Mouse (Mus musculus) lung, embryonic 16.5 days (tissue): ENCODE results near the gene Gatad1. TPM values are rescaled to one million over a fixed set of nuclear protein-coding genes. Genes with fewer than 3 reads are reported as not detected.

Source experiments
- ATAC-seq: fragments of 200-750 bp; cut with Nextera tagmentation; 2 replicates; pipeline ENCODE4 v1.8.0; 2017; ENCODE audit warnings: low read depth, mild to moderate bottlenecking, moderate library complexity
- H3K27ac ChIP-seq: fragments of 300-500 bp; sonication (generic); 2 replicates; pipeline ENCODE4 v1.5.1; 2014; ENCODE audit warnings: mild to moderate bottlenecking, control low read depth, low read length
- H3K27me3 ChIP-seq: fragments of 300-500 bp; sonication (generic); 2 replicates; pipeline ENCODE4 v1.6.1; 2014; ENCODE audit warnings: low read depth, low read length, mixed read lengths; ENCODE audit not compliant: control insufficient read depth, insufficient read depth
- H3K36me3 ChIP-seq: fragments of 300-500 bp; sonication (generic); 2 replicates; pipeline ENCODE4 v1.6.1; 2014; ENCODE audit warnings: low read length; ENCODE audit not compliant: control insufficient read depth, insufficient read depth
- H3K4me1 ChIP-seq: fragments of 300-500 bp; sonication (generic); replicated peaks from 2 replicates; pipeline ENCODE4 v1.6.1; 2014; ENCODE audit warnings: low read length, mixed read lengths; ENCODE audit not compliant: control insufficient read depth, insufficient read depth
- H3K4me2 ChIP-seq: fragments of 300-500 bp; sonication (generic); 2 replicates; pipeline ENCODE4 v1.6.1; 2014; ENCODE audit warnings: low read depth, low read length, control low read depth
- H3K4me3 ChIP-seq: fragments of 300-500 bp; sonication (generic); 2 replicates; pipeline ENCODE4 v1.5.1; 2014; ENCODE audit warnings: mild to moderate bottlenecking, low read length, control low read depth
- H3K9ac ChIP-seq: fragments of 300-500 bp; sonication (generic); 2 replicates; pipeline ENCODE4 v1.6.1; 2014; ENCODE audit warnings: low read length, control low read depth
- H3K9me3 ChIP-seq: fragments of 300-500 bp; sonication (generic); 2 replicates; pipeline ENCODE4 v1.6.1; 2016; ENCODE audit warnings: low read length; ENCODE audit not compliant: control insufficient read depth
- WGBS: fragments of 180-500 bp; shearing (Covaris S2); extraction: QIAGEN DNeasy Blood & Tissue Kit; methylation state at CpG from one replicate; pipeline ENCODE4 v1.1.7; 2014; 5-methylcytosine and 5-hydroxymethylcytosine counted together
- polyA plus RNA-seq: library from polyadenylated mRNA; unstranded; fragments of >200 nt; fragmentation: Nextera tagmentation; extraction: Ambion mirVana; gene quantifications from 2 replicates; pipeline ENCODE4 v1.2.1, GENCODE M21; 2015

Gatad1 gene
- polyA plus RNA-seq, 1 experiment from 2014 or later: 65.7 TPM

DNA sequence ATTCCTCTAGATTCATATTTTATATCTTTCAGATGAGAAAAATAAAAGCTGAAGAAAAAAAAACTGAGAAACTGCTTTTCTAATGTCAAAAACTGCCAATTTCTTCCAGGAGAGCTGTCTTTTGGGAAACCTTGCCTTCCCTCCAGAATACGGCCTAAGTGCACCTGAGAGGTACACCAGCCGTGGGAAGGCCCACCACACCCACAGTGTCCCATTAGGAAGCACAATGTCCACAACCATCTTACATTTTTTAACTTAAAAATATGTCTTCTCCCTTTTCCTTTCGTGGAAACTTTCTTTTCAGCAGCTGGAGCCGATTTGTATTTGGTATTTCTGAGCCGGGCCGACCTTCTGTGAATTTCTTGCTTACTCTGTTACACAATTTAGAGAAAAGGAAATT is 10.4 kb downstream of the Gatad1 start:
- no peak overlapping the region for H3K27ac ChIP-seq
- H3K9me3 ChIP-seq: no peaks in the 10 kb centered on the region
- peak overlapping the region; percentile 72 for H3K4me2 ChIP-seq
- H3K4me3 ChIP-seq: peak overlapping the region; percentile 99
- 10% methylated on average over 6 of the region's 6 CpGs for WGBS
- peaks cover 18% of the 10 kb centered on the region for H3K36me3 ChIP-seq
- peak overlapping the region; percentile 70 for H3K9ac ChIP-seq
- ATAC-seq: no peak
- H3K27me3 ChIP-seq: no peaks in the 10 kb centered on the region
- peaks cover 7% of the 10 kb centered on the region for H3K4me1 ChIP-seq

DNA sequence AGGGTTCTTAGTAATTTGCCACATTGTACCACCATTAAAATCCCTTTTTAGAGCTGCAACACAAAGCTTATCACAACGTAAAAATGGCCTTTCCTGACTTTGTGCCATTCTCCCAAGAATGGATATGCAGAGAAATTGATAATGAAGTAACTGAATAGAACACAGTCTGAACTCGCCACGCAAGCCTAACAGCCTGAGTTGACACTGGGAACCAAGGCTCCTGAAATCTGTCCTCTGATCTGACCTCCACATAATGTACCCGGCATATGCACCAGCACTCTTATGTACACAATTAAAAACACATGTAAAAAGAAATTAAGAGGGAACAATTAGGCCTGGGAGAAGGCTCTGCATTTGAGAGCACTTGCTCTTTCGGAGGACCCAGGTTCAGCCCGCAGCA is 11.7 kb downstream of the Gatad1 start:
- Histone ChIP-seq H3K36me3 (peaks cover 26% of the 10 kb centered on the region), H3K4me1 (peaks cover 7% of the 10 kb centered on the region), H3K4me2 (no peak overlapping the region), H3K27ac (no peak overlapping the region), H3K9me3 (no peaks in the 10 kb centered on the region), H3K4me3 (no peak overlapping the region), H3K9ac (no peak overlapping the region; the same call in 1 of the 2 replicates), H3K27me3 (no peaks in the 10 kb centered on the region)
- ATAC-seq: no peak
- WGBS: 81% methylated on average over 6 of the region's 6 CpGs

DNA sequence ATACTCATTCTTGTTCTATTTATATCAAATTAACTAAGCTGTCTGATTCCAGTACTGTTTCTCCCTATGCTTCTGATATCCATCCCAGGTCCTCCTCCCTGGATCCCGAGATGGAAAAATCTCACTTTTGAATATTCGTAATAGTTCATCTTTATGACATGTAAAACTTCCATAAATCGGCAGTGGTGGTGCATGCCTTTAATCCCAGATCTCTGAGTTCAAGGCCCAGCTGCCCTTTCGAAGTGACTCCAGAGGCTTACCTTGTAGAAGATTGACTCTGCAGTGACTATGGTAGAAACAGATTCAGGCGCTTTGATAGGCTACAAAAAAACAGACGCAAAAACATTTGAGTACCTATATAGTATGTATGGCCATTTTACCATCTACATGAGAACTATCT is 12.4 kb downstream of the Gatad1 start:
- no peak overlapping the region for H3K27ac ChIP-seq
- H3K36me3 ChIP-seq: peaks cover 29% of the 10 kb centered on the region
- no peaks in the 10 kb centered on the region for H3K27me3 ChIP-seq
- no peak for ATAC-seq
- H3K4me3 ChIP-seq: no peak overlapping the region
- H3K4me2 ChIP-seq: no peak overlapping the region
- H3K9me3 ChIP-seq: no peaks in the 10 kb centered on the region
- WGBS: 90% methylated on average over 6 of the region's 6 CpGs
- H3K9ac ChIP-seq: no peak overlapping the region
- peaks cover 7% of the 10 kb centered on the region for H3K4me1 ChIP-seq

DNA sequence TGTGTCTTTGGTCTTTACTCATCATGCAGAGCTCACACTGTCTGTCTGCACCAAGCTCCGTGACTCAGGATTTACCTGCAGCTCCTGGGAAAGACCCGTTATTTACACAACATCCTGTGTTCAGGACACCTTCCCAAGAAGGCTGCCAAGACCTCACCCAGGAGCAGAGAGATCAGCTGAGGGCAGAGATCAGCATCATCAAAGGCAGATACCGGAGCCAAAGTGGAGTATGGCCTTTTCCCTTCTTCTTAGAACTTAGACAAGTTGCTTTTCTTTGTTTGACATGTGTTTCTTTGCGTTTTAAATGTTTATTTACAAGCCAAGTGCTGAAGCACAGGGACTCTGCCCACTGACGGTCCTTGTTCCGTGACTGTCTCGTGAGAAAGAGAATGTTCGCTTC is 21.7 kb downstream of the Gatad1 start:
- Histone ChIP-seq H3K9me3 (no peaks in the 10 kb centered on the region), H3K36me3 (peaks cover 18% of the 10 kb centered on the region), H3K27me3 (no peaks in the 10 kb centered on the region), H3K4me2 (no peak overlapping the region), H3K9ac (no peak overlapping the region), H3K4me1 (no peaks in the 10 kb centered on the region), H3K27ac (no peak overlapping the region), H3K4me3 (no peak overlapping the region)
- WGBS: 74% methylated on average over 8 of the region's 8 CpGs
- ATAC-seq: no peak

DNA sequence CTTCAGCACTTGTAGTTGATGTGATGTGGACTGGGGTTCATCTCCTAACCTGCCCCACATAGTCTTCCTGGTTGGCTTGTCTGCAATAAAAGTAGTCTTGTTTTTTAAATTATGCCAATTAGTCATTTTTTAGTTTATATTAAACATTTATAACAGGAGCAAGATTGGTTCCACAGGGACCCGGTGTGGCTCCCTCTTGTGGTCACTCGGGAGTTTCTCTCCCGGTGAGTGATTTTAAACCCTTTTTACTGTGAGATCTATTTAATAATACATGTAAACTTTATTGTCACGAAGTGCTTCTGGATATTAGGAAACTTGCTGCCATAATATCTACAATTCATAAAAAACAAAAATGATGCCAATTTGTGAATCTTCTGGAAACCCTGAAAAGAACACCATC is 23.0 kb downstream of the Gatad1 start:
- H3K4me3 ChIP-seq: no peak overlapping the region
- no peak overlapping the region for H3K27ac ChIP-seq
- ATAC-seq: no peak
- no peaks in the 10 kb centered on the region for H3K4me1 ChIP-seq
- WGBS: 65% methylated on average over 4 of the region's 4 CpGs
- no peaks in the 10 kb centered on the region for H3K27me3 ChIP-seq
- H3K9ac ChIP-seq: no peak overlapping the region
- H3K9me3 ChIP-seq: no peaks in the 10 kb centered on the region
- peaks cover 14% of the 10 kb centered on the region for H3K36me3 ChIP-seq
- no peak overlapping the region for H3K4me2 ChIP-seq

DNA sequence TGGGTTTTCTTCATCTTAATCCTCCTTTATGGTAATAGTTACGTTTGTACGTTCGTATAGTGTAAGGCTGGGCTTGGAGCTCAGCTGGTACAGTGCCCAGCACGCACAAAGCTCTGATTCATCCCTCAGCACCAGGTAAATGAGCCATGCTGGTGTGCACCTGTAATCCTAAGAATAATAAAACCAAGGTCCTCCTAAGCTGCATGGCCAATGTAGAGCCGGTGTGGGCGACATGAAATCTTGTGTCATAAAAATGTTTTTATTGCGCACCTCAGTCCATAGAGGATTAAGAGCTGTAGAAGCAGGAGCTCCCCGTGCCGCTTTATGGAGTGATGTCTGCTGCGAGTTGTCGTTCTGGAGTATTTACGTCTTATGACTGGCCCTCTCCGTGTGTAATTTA is 23.7 kb downstream of the Gatad1 start:
- no peaks in the 10 kb centered on the region for H3K4me1 ChIP-seq
- no peak overlapping the region for H3K9ac ChIP-seq
- no peaks in the 10 kb centered on the region for H3K27me3 ChIP-seq
- H3K4me2 ChIP-seq: no peak overlapping the region
- H3K9me3 ChIP-seq: no peaks in the 10 kb centered on the region
- WGBS: 93% methylated on average over 13 of the region's 13 CpGs
- H3K36me3 ChIP-seq: peaks cover 14% of the 10 kb centered on the region
- no peak for ATAC-seq
- no peak overlapping the region for H3K27ac ChIP-seq
- no peak overlapping the region for H3K4me3 ChIP-seq

DNA sequence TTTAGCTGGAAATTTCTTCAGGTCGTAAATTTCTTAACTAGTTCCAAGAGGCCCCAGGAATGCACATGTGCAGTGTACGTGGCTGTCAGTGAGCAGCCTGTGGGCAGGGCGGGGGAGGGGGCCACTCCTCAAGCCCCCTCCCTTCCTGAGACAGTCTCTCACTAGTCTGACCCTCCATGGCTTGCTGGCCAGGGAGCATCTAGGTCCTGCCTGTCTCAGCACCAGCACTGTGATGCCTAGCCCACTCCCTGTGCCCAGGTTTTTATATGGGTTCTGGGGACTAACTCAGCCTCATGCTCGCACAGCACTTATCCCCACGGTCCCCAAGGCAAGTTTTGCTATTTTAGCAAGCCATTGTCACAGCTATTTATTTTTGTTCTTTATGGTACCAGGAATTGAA is 24.7 kb downstream of the Gatad1 start:
- Histone ChIP-seq H3K4me1 (no peaks in the 10 kb centered on the region), H3K4me2 (no peak overlapping the region), H3K27ac (no peak overlapping the region), H3K27me3 (no peaks in the 10 kb centered on the region), H3K9me3 (no peaks in the 10 kb centered on the region), H3K36me3 (peaks cover 14% of the 10 kb centered on the region), H3K9ac (no peak overlapping the region), H3K4me3 (no peak overlapping the region)
- 79% methylated on average over 5 of the region's 5 CpGs for WGBS
- no peak for ATAC-seq

DNA sequence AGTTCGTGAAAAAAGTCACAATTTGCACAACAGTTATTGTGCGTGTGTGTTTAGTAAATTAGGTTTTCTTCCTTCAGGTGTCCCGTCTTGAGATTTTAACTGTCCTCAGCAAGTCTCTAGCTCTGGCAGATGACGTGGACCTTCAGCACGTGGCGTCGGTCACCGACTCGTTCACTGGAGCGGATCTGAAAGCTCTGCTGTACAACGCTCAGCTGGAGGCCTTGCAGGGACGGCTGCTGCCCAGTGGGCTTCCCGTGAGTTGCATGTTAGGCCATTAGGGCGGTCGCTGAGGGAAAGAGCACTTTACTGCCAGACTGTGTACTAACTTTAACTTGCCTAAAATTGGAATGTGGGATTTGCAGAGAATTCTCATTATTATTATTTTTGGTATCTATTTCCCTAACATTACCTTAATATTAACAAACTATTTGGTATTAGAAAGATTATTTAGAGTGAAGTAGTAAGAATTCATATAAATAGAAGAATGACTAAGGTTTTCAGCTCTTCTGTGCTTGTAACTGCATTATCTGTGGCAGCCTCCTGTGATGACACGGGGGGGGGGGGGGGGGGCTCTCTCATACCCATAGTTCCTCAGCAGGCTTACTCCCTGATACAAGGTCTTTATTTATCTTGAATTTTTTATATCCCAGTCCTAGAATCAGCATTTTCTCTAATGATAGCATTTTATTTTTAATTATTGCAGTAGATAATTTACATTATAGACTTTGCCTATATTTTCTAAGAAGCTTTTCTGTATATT is 25.3 kb downstream of the Gatad1 start:
- Histone ChIP-seq H3K4me3 (no peak overlapping the region), H3K36me3 (peaks cover 14% of the 10 kb centered on the region), H3K9me3 (no peaks in the 10 kb centered on the region), H3K27ac (no peak overlapping the region), H3K27me3 (no peaks in the 10 kb centered on the region), H3K9ac (no peak overlapping the region), H3K4me1 (no peaks in the 10 kb centered on the region), H3K4me2 (no peak overlapping the region)
- WGBS: 78% methylated on average over 16 of the region's 16 CpGs
- no peak for ATAC-seq

DNA sequence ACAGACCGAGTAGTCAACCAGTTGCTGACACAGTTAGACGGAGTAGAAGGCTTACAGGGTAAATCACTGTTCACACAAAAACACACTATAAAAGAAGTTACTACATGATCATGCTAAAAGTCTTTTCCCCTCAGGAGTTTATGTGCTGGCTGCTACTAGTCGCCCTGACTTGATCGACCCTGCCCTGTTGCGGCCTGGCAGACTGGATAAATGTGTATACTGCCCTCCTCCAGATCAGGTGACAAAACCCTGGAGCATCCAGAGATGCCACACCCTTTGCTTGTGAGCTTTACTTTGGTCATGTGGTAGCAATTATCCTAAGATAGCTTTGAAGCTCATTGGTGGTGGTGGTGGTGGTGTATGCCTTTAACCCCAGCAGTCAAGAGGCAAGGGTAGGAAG is 26.9 kb downstream of the Gatad1 start:
- 87% methylated on average over 5 of the region's 5 CpGs for WGBS
- Histone ChIP-seq H3K9ac (no peak overlapping the region), H3K4me2 (no peak overlapping the region), H3K4me1 (no peaks in the 10 kb centered on the region), H3K36me3 (peaks cover 18% of the 10 kb centered on the region), H3K4me3 (no peak overlapping the region), H3K27ac (no peak overlapping the region), H3K27me3 (no peaks in the 10 kb centered on the region), H3K9me3 (no peaks in the 10 kb centered on the region)
- no peak for ATAC-seq

DNA sequence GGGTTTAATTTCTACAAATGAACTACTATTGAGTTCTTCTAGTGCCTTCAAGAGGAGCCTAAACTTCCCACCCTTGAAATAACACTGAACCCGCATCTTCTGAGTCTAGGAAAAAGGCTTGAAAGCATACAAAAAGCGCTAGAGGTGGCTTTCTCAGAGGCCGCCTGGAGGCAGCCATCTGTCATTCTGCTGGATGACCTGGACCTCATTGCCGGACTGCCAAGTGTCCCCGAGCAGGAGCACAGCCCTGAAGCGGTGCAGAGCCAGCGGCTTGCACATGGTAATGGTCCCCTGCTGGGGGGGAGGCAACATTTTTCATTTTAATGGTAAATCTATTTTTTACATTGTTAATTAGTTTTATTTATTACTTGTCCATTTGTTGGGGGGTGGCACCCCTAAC is 36.5 kb downstream of the Gatad1 start:
- Histone ChIP-seq H3K4me3 (no peak overlapping the region), H3K9ac (no peak overlapping the region), H3K4me2 (no peak overlapping the region), H3K4me1 (no peaks in the 10 kb centered on the region), H3K27me3 (no peaks in the 10 kb centered on the region), H3K27ac (no peak overlapping the region), H3K9me3 (no peaks in the 10 kb centered on the region), H3K36me3 (peaks cover 18% of the 10 kb centered on the region)
- WGBS: 85% methylated on average over 7 of the region's 7 CpGs
- no peak for ATAC-seq
